Mouse (Mus musculus) midbrain, embryonic 15.5 days (tissue): ENCODE data around the gene Dusp6. TPM values are rescaled to one million over a fixed set of nuclear protein-coding genes. Genes with fewer than 3 reads are reported as not detected.
"Not testable (repeated sequence)": the region's sequence is repeated elsewhere in the genome, so short reads cannot be mapped to it uniquely, and the experiment has no call there.

Source experiments
- ATAC-seq: fragments of 200-750 bp; cut with Nextera tagmentation; replicated peaks from 2 replicates; pipeline ENCODE4 v1.8.0; 2017; ENCODE audit warnings: moderate TSS enrichment
- H3K27ac ChIP-seq: fragments of 300-500 bp; sonication (generic); 2 replicates; pipeline ENCODE4 v1.5.1; 2015; ENCODE audit warnings: mild to moderate bottlenecking, inconsistent platforms
- H3K27me3 ChIP-seq: fragments of 300-500 bp; sonication (generic); replicated peaks from 2 replicates; pipeline ENCODE4 v1.6.1; 2015; ENCODE audit warnings: inconsistent platforms
- H3K36me3 ChIP-seq: fragments of 300-500 bp; sonication (generic); replicated peaks from 2 replicates; pipeline ENCODE4 v1.6.1; 2015; ENCODE audit warnings: inconsistent platforms
- H3K4me1 ChIP-seq: fragments of 300-500 bp; sonication (generic); 2 replicates; pipeline ENCODE4 v1.6.1; 2015; ENCODE audit warnings: inconsistent platforms
- H3K4me2 ChIP-seq: fragments of 300-500 bp; sonication (generic); 2 replicates; pipeline ENCODE4 v1.6.1; 2015; ENCODE audit warnings: inconsistent platforms, mild to moderate bottlenecking, moderate library complexity
- H3K4me3 ChIP-seq: fragments of 300-500 bp; sonication (generic); 2 replicates; pipeline ENCODE4 v1.5.1; 2015; ENCODE audit warnings: mild to moderate bottlenecking, inconsistent platforms
- H3K9ac ChIP-seq: fragments of 300-500 bp; sonication (generic); 2 replicates; pipeline ENCODE4 v1.6.1; 2015; ENCODE audit warnings: mild to moderate bottlenecking, inconsistent platforms
- H3K9me3 ChIP-seq: fragments of 300-500 bp; sonication (generic); 2 replicates; pipeline ENCODE4 v1.6.1; 2016; ENCODE audit warnings: inconsistent platforms
- WGBS: fragments of 180-500 bp; shearing (Covaris S2); methylation state at CpG from one replicate; pipeline ENCODE4 v1.1.7; 2015; ENCODE audit warnings: mixed read lengths; 5-methylcytosine and 5-hydroxymethylcytosine counted together
- polyA plus RNA-seq: library from polyadenylated mRNA; unstranded; fragments of >200 nt; fragmentation: Nextera tagmentation; extraction: Ambion mirVana; gene quantifications from 2 replicates; pipeline ENCODE4 v1.2.1, GENCODE M21; 2015

Gene Dusp6
- polyA plus RNA-seq: 27.0 and 28.3 TPM in 2 replicates

DNA sequence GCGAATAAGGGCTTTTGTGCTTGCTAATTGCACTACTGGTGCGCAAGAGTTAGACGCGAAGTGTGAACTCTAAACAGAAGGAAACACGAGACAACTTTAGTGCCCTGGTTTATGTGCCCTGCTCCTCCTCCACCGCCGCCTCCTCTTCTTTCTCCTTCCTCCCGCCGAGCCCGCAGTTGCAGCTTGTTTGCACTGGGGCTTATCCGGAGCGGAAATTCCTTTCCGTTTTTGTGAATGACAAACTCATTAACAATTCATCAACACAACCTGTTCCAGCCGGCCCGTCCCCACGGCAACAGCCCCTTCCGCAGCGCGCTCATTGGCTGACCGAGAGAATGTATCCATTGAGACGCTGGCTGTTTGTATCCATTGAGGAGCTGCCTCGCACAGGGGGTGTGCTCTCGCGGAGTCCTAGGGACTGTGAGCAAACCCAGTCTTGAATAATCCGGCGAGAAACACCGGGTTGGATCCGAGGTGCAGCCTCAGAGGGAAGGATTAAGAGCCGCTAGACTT is at the start of gene Dusp6:
Gene Dusp6, plus strand, starts transcription at position 365 of the 513 bp plus-strand sequence.
- Histone ChIP-seq H3K9me3 (no peaks in the 10 kb centered on the region), H3K27ac (peak within 1 kb of the TSS; percentile 88), H3K4me3 (peak within 1 kb of the TSS; percentile 56), H3K4me2 (peak within 1 kb of the TSS; percentile 86), H3K36me3 (no peaks in the 10 kb centered on the region), H3K27me3 (no peaks in the 10 kb centered on the region), H3K4me1 (peaks cover 45% of the 10 kb centered on the region), H3K9ac (peak within 1 kb of the TSS; percentile 71)
- peak; percentile 97 for ATAC-seq
- WGBS: under 1% methylated on average over 29 of the region's 29 CpGs

DNA sequence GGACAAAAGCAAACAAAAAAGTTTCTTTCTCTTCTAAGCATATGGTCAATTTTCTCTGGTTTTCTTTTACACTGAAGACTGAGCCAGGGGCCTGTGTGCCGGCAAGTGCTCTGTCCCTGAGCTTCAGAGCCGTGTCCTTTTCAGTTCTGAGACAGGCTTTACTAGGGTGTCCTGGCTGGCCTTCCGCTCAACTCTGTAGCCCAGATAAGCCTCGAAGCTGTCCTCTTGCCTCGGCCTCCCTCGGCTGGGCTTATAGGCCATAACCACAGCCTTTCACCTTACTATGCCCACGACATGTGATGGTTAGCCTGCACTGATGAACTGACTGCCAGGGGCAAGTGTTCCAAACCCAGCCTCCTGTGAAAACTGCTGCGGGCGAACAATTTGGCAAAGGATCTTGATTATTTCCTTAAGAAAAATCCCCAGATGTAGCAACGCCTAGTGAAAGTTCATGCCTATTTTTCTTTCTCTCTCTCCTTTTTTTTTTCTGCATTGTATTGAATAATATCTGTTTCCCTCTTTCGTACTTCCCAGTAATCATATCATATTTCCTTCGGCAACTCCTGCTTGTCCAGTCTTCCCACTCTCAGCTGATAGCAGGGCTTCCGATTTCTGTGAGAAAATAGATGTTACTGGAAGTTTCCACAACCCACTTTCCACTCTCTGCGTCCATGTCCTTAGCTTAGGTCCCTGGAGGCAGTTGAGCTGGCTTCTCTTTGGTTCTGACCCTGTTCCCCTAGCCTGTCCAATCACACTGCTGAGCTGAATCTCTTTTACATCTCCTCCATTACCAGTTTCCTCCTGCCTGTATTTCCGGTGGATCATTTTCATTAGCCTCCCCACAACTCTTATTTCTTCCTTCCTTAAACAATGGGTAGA is 48.4 kb upstream of the Dusp6 start:
- no peak overlapping the region for H3K4me2 ChIP-seq
- no peak overlapping the region for H3K9ac ChIP-seq
- no peak for ATAC-seq
- H3K9me3 ChIP-seq: no peaks in the 10 kb centered on the region
- no peak overlapping the region for H3K27ac ChIP-seq
- H3K27me3 ChIP-seq: no peaks in the 10 kb centered on the region
- no peaks in the 10 kb centered on the region for H3K4me1 ChIP-seq
- 87% methylated on average over 15 of the region's 15 CpGs for WGBS
- H3K36me3 ChIP-seq: no peaks in the 10 kb centered on the region
- no peak overlapping the region for H3K4me3 ChIP-seq

DNA sequence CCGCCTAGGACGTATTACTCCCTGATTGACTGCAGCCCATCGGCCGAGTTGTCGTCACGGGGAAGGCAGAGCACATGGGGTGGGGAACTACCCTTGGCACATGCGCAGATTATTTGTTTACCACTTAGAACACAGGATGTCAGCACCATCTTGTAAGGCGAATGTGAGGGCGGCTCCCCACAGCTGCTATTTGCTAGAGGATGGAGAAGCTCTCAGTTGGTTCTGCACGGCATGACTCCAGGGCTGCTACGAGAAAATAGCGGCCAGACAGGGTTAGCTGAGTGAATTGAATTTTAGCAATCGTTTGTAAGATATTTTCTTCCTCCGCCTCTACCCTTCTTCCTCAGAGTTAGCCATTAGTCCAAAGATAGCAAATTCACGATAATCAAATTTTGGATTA is 46.5 kb upstream of the Dusp6 start:
- not testable (repeated sequence) for H3K4me1 ChIP-seq, H3K36me3 ChIP-seq, H3K4me2 ChIP-seq, H3K4me3 ChIP-seq, ATAC-seq, H3K9ac ChIP-seq, H3K27me3 ChIP-seq, H3K27ac ChIP-seq, H3K9me3 ChIP-seq
- 92% methylated on average over 15 of the region's 15 CpGs for WGBS

DNA sequence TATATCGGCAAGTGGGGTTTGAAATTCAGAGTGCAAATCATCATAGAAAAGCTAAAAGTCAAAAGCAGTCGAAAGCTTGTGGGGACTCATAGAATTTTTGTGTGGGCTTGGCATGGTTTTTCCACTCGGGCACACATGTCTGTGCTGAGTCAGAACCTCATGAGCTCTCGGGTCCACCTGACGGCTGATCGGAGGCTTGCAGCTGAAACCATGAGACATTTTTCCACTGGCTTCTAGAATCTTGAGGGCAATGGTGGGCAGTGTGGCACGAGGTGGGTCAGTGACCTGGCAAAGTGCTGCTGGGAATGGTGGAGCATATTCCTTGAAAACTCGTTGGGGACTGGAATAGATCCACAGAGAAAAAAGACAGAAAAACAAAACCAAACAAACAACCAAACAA is 41.5 kb upstream of the Dusp6 start:
- ATAC-seq: no peak
- H3K36me3 ChIP-seq: no peaks in the 10 kb centered on the region
- H3K27ac ChIP-seq: no peak overlapping the region
- no peaks in the 10 kb centered on the region for H3K9me3 ChIP-seq
- no peak overlapping the region for H3K9ac ChIP-seq
- H3K27me3 ChIP-seq: no peaks in the 10 kb centered on the region
- H3K4me2 ChIP-seq: no peak overlapping the region
- 91% methylated on average over 8 of the region's 8 CpGs for WGBS
- H3K4me1 ChIP-seq: no peaks in the 10 kb centered on the region
- H3K4me3 ChIP-seq: no peak overlapping the region

DNA sequence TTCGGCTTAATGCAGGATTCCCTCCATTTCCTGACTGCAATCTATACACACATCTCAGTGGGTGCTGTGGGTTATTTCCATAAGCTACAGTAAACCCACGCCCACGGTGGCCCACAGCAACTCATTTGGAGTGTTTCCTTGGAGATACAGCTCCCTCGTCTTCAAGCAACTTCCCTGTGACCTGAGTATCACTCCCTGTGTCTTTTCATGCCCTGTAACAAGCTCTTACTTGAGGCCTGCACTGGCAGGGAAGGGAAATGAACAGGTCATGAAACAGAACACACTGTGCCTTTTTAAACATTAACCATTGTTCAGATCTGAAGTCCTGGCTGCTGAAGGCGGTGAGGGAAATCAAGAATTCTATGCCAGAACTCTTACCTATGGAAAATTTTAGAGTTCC is 40.3 kb upstream of the Dusp6 start:
- H3K27ac ChIP-seq: no peak overlapping the region
- no peak overlapping the region for H3K4me2 ChIP-seq
- 82% methylated on average over 5 of the region's 5 CpGs for WGBS
- no peaks in the 10 kb centered on the region for H3K36me3 ChIP-seq
- H3K4me3 ChIP-seq: no peak overlapping the region
- 0 out of 2 replicates have a peak, but pooled peaks cover under 1% of the 10 kb centered on the region for H3K4me1 ChIP-seq
- no peak overlapping the region for H3K9ac ChIP-seq
- no peaks in the 10 kb centered on the region for H3K9me3 ChIP-seq
- ATAC-seq: no peak
- H3K27me3 ChIP-seq: no peaks in the 10 kb centered on the region

DNA sequence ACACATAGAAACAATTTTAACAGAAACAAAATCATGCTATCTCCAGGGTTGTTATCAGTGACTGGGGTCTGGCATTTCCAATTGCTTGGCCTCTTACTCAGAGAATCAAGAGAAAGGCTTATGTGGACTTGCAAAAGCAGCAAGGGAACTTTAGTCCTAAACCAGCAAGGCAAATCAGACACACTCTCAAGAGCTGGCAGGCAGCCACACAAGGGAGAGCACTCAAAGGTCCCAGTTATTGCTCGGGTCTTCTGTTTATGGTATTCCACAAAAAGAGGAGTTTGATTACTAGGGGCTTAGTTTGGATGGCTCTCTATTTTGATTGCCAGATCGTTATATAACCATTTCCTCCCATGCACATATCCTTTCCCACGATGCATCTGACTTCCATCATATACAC is 38.8 kb upstream of the Dusp6 start:
- no peaks in the 10 kb centered on the region for H3K9me3 ChIP-seq
- H3K27ac ChIP-seq: no peak overlapping the region
- H3K27me3 ChIP-seq: no peaks in the 10 kb centered on the region
- H3K36me3 ChIP-seq: no peaks in the 10 kb centered on the region
- 76% methylated on average over 3 of the region's 3 CpGs for WGBS
- no peak overlapping the region for H3K9ac ChIP-seq
- peaks cover 13% of the 10 kb centered on the region for H3K4me1 ChIP-seq
- no peak for ATAC-seq
- no peak overlapping the region for H3K4me2 ChIP-seq
- H3K4me3 ChIP-seq: no peak overlapping the region

DNA sequence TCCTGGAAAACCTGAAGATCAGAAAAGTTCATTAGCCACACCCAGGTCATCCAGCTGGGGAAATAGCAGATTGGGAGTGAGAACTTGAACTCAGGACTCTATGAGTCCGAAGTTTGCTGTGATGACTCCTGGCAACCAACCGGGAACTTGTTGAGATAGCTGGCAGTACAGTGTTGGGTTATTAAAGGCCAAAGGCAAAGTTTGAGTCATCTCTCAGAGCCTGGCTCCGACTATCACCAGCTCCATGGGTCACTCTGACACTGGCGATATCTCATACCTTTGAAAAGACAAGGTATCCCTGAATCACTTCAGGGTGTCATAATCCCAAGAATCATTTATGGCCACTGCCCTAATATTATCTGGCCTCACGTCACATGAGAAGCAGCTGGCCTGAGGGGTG is 36.2 kb upstream of the Dusp6 start:
- H3K27me3 ChIP-seq: no peaks in the 10 kb centered on the region
- peaks cover 14% of the 10 kb centered on the region for H3K4me1 ChIP-seq
- ATAC-seq: no peak
- no peaks in the 10 kb centered on the region for H3K36me3 ChIP-seq
- 95% methylated on average over 5 of the region's 5 CpGs for whole genome bisulfite sequencing
- H3K4me2 ChIP-seq: no peak overlapping the region
- no peak overlapping the region for H3K9ac ChIP-seq
- H3K4me3 ChIP-seq: no peak overlapping the region
- H3K27ac ChIP-seq: no peak overlapping the region
- no peaks in the 10 kb centered on the region for H3K9me3 ChIP-seq

DNA sequence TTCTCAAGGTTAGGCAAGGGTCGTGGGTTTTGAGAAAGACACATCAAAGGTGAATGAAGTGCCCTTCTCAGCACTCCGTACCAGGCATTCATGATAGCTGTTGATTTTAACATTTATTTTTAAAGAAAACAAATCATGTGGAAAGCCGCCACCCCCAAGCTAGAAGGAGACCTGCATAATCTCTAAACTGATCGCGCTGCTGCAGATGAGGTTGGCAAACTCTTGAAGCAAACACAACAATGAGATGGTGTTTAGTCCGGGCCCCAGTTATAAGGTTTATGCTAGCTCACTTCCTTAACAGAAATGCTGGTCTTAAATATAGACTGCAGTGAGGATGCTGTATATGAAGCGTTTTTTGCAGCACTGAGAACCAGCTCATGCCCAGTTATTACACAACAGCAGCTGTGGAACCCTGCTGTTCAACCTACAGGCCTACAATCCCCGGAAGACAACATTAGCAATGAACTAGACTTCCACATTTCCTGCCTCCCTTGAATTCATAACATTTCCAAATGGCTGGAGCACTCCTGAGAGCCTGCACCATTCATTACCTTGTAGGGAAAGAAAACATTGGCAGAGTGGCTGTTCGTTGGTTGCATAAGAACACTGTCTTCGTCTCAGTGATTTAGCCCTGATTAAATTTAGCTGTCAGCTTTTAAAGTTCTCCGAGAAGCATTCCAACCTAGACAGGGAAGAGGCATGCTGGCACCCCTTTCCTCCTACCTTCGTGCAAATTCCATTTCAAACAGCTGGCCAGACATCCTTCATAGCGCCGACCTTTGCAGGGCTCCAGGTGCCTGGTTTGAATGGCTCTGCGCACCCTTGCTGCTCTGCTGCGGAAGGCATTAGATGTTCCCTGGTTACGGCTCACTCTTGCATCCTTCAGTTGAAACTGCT is 34.8 kb upstream of the Dusp6 start:
- H3K4me2 ChIP-seq: peak overlapping the region; percentile 0; the same call in 1 of the 2 replicates
- no peaks in the 10 kb centered on the region for H3K27me3 ChIP-seq
- H3K27ac ChIP-seq: 0 out of 2 replicates have a peak overlapping the region, but pooled peaks have one; percentile 45
- H3K36me3 ChIP-seq: no peaks in the 10 kb centered on the region
- no peak overlapping the region for H3K9ac ChIP-seq
- ATAC-seq: peak; percentile 33; the same call in 1 of the 2 replicates
- H3K9me3 ChIP-seq: no peaks in the 10 kb centered on the region
- no peak overlapping the region for H3K4me3 ChIP-seq
- WGBS: 34% methylated on average over 17 of the region's 17 CpGs
- H3K4me1 ChIP-seq: peaks cover 14% of the 10 kb centered on the region

DNA sequence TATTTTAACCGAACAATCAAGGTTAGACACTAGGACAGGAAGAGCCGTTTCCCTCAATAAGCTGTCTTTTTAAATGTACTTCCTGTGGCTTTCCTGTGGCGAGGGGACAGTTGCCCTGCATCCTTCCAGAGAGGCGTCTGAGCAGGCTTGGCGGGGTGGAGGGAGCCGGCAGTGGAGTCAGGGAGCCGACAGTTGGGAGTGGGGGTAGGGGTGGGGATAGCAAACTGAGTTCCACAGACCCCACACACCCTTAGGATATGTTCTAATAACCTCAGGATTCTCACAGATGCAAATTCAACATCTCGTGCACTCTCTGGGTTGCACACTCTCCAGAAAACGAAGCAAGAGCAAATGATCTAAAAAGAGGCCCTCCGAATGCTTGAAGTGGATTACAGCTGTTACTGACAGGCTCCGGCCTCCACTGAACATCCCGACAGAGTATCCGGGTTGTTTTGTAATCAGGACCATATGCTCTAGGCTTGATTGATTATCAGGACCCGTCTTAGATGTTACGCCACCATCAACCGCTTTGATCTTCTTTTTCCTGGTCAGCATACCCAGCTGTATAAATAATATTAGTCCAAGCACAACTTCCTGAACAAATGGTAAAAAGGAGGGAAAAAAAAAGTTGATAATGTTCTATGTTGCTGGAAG is 33.9 kb upstream of the Dusp6 start:
- no peaks in the 10 kb centered on the region for H3K36me3 ChIP-seq
- no peak overlapping the region for H3K27ac ChIP-seq
- 16% methylated on average over 16 of the region's 16 CpGs for WGBS
- H3K4me2 ChIP-seq: peak overlapping the region; percentile 30
- H3K27me3 ChIP-seq: no peaks in the 10 kb centered on the region
- ATAC-seq: no peak; the same call in 1 of the 2 replicates
- no peak overlapping the region for H3K9ac ChIP-seq
- no peaks in the 10 kb centered on the region for H3K9me3 ChIP-seq
- H3K4me1 ChIP-seq: peaks cover 14% of the 10 kb centered on the region
- H3K4me3 ChIP-seq: no peak overlapping the region

DNA sequence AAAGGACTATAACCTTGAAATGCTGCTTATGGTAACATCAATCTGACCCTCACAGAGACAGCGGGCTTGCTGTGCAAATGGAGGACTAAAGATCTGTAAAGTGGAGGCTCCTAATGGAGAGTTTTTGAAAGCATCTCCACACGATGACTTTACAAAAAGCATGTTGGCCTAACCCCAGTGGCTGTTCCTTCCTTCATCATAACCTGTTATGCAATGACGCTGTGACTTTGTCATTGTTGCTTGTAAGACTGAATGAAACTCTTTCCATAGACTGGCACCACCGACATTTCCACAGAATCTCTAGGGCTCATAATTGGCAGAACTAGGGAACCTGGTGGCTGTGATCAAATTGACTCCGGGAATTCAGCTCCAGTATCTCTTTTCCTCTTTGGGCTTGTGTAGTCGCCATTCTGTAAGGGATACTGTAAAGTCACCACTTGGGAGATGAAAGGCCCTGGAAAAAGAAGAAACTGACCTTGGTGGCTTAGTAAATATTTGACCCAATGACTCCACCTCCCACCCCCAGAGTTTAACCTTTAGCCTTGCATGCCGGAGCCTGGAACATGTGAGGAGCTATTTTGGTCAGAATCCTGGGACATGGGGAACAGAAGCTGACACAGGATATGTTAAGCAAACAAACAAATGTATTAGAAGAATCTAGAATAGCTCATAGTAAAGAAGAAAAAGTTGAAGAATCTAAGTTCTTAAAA is 30.4 kb upstream of the Dusp6 start:
- Histone ChIP-seq H3K4me1 (peaks cover 14% of the 10 kb centered on the region), H3K4me2 (no peak overlapping the region), H3K27ac (no peak overlapping the region), H3K36me3 (no peaks in the 10 kb centered on the region), H3K4me3 (no peak overlapping the region), H3K9me3 (no peaks in the 10 kb centered on the region), H3K9ac (no peak overlapping the region), H3K27me3 (no peaks in the 10 kb centered on the region)
- no peak for ATAC-seq
- WGBS: 80% methylated on average over 7 of the region's 7 CpGs

DNA sequence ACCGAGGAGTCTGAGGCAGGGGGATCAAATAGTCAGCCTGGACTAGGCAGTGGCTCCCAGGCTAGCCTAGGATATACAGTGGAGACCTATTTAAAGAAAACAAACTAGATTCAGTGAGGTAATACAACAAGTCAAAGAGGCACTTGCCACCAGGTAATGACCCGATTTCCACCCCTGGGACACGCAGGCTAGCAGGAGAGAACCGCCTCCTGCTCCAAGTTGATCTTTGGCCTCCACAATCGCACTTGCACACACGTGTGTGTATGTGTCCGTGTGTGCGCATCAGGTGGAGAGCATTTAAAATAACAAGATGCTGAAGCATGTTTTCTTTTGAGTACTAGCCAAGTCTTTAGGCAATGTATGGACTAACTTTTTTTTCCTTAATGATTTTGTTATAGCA is 28.7 kb upstream of the Dusp6 start:
- Histone ChIP-seq H3K27me3 (no peaks in the 10 kb centered on the region), H3K9ac (no peak overlapping the region), H3K4me3 (no peak overlapping the region), H3K4me1 (0 out of 2 replicates have a peak, but pooled peaks cover under 1% of the 10 kb centered on the region), H3K27ac (no peak overlapping the region), H3K36me3 (no peaks in the 10 kb centered on the region), H3K4me2 (no peak overlapping the region), H3K9me3 (no peaks in the 10 kb centered on the region)
- WGBS: 92% methylated on average over 8 of the region's 8 CpGs
- ATAC-seq: no peak
